Mouse (Mus musculus) spleen, adult 2 months (tissue): ENCODE measurements at regions not wholly inside any gene's neighbourhood (a gene's known extent, or its start where the extent isn't known, plus 50 kb on each side); places are given as distances from the start of the nearest gene placed in this dataset.

Experiments
- DNase-seq, 2 experiments: peaks; one replicate each; pipeline versions ENCODE4 v3.0.0 to v3.0.0-alpha.2; 2012 to 2021; ENCODE audit warnings: low spot score in 2 of 2, low read depth in 1 of 2
- H3K27ac ChIP-seq: fragments of 200-500 bp; 2 replicates; pipeline ENCODE4 v1.5.1; 2012; ENCODE audit warnings: low read length, inconsistent platforms; ENCODE audit not compliant: insufficient read depth
- H3K27me3 ChIP-seq: fragments of 200-500 bp; 2 replicates; pipeline ENCODE4 v1.6.1; 2012; ENCODE audit warnings: mild to moderate bottlenecking, moderate library complexity, low read length, inconsistent platforms; ENCODE audit not compliant: control insufficient read depth, insufficient read depth
- H3K36me3 ChIP-seq: fragments of 200-500 bp; 2 replicates; pipeline ENCODE4 v1.6.1; 2012; ENCODE audit warnings: mild to moderate bottlenecking, low read length, inconsistent platforms; ENCODE audit not compliant: control insufficient read depth, insufficient read depth
- H3K4me1 ChIP-seq: fragments of 200-500 bp; 2 replicates; pipeline ENCODE4 v1.6.1; 2011; ENCODE audit warnings: inconsistent platforms; ENCODE audit not compliant: control insufficient read depth, insufficient read depth, insufficient read length
- H3K4me3 ChIP-seq: fragments of 200-500 bp; 2 replicates; pipeline ENCODE4 v1.5.1; 2011; ENCODE audit warnings: mild to moderate bottlenecking, inconsistent platforms; ENCODE audit not compliant: insufficient read depth, insufficient read length; ENCODE audit errors: extremely low read depth
- CTCF ChIP-seq: fragments of 200-500 bp; IDR thresholded peaks from 2 replicates; pipeline ENCODE4 v1.5.1; 2011; ENCODE audit warnings: mild to moderate bottlenecking, inconsistent platforms; ENCODE audit not compliant: insufficient read depth, insufficient read length, insufficient replicate concordance; ENCODE audit errors: extremely low read depth
- POLR2A ChIP-seq: fragments of 200-500 bp; IDR thresholded peaks from 2 replicates; pipeline ENCODE4 v1.6.1; 2011; ENCODE audit warnings: low read depth, low read length, inconsistent platforms
- WGBS: fragments of 180-500 bp; shearing (Covaris S2); methylation state at CpG from one replicate; pipeline ENCODE4 v1.1.7; 2018; 5-methylcytosine and 5-hydroxymethylcytosine counted together

DNA sequence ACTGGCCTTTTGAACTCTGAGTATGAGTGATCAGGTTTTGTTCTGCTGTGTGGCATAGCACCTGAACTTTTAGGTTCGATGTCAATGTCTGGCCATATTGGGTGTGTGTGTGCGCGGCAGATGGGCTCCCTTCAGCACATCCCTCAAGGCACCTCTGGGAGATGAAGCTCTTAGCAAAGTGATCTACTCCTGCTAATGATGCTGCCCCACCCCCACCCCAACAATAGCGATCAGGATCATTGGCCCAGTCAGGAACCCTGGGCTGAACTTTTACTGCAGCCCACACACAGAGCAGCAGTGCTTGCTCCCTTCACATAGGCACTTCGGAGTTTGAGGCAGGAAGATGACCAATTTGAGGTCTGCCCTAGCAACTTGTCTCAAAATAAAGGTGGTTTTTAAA, 141.9 kb upstream of the Lrig1 start:
- DNase-seq, result no peak
- H3K36me3 ChIP-seq, result no peaks in the 10 kb centered on the region
- H3K4me3 ChIP-seq, result no peak overlapping the region
- H3K4me1 ChIP-seq, result no peaks in the 10 kb centered on the region
- WGBS, result 81% methylated on average over 5 of the region's 5 CpGs
- TF ChIP-seq CTCF (no peak), POLR2A (no peak)
- H3K27ac ChIP-seq, result no peak overlapping the region
- no peaks in the 10 kb centered on the region for H3K27me3 ChIP-seq

DNA sequence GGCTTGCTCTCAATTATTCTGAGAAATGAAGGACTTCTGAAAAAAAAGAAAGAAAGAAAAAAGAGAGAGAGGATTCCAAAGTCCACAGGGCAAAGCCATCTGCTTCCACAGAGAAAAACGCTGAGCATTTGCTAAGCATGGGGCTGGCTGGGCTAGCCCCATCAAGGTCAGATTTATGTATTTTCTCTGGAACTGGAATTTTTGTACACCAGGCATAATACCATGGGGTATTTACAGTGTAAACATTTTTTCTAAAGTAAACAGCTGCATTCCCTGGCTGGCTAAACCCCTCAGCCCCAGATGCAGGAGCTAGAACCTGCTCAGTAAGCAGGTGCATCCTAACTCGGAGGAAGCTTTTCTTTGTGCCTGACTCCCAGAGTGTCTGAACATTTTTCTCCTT, 135.8 kb upstream of the Lrig1 start:
- Histone ChIP-seq H3K36me3 (no peaks in the 10 kb centered on the region), H3K27me3 (no peaks in the 10 kb centered on the region), H3K4me1 (no peaks in the 10 kb centered on the region), H3K4me3 (no peak overlapping the region), H3K27ac (no peak overlapping the region)
- TF ChIP-seq POLR2A, result no peak
- no peak for TF ChIP-seq CTCF
- WGBS, result 77% methylated on average over 2 of the region's 2 CpGs
- no peak for DNase-seq

DNA sequence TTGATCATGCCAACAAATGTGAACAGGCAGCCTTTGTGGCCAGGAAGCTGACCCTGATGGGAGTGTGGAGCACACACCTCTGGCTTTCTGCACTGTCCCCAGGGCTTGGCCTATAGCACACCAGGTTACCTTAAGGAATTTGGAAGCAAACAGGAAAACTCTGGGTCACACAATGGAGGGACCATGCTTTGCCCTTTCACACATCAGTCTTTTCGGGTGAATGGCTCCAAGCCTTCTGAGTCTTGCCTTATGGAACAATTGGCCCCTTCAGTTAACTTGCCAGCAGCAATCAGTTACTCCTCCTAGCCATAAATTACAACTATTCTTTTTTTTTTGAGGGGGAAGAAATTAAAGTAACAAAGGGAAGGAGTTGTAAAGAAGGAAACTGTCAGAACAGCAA, 134.6 kb upstream of the Lrig1 start:
- Histone ChIP-seq H3K27me3 (no peaks in the 10 kb centered on the region), H3K4me1 (no peaks in the 10 kb centered on the region), H3K27ac (no peak overlapping the region), H3K36me3 (no peaks in the 10 kb centered on the region), H3K4me3 (no peak overlapping the region)
- DNase-seq, result no peak
- TF ChIP-seq CTCF, result no peak
- no peak for TF ChIP-seq POLR2A
- WGBS, result 85% methylated on average over 1 of the region's 1 CpGs

DNA sequence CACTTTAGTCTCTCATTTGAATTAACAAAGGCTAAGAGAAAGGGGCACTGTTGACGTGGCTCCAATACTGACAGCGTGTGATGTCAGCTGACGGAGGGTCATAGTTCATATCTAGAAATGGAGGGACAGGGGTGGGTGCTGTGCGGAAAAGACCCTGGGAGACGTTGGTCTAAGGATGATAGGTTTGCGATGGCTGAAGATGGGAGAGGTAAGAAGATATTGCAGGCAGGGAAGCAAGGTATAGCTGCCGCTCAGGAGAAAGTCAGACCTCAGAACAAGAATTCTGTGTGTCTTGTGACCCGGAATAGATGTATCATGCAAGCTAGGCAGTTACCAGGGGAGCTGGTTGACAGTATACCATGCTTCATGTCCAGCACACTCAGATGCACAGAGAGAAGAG, 130.8 kb upstream of the Lrig1 start:
- no peak overlapping the region for H3K4me3 ChIP-seq
- H3K27ac ChIP-seq, result no peak overlapping the region
- H3K27me3 ChIP-seq, result no peaks in the 10 kb centered on the region
- no peak for TF ChIP-seq POLR2A
- TF ChIP-seq CTCF, result no peak
- no peaks in the 10 kb centered on the region for H3K36me3 ChIP-seq
- no peaks in the 10 kb centered on the region for H3K4me1 ChIP-seq
- 93% methylated on average over 8 of the region's 8 CpGs for WGBS
- no peak for DNase-seq

DNA sequence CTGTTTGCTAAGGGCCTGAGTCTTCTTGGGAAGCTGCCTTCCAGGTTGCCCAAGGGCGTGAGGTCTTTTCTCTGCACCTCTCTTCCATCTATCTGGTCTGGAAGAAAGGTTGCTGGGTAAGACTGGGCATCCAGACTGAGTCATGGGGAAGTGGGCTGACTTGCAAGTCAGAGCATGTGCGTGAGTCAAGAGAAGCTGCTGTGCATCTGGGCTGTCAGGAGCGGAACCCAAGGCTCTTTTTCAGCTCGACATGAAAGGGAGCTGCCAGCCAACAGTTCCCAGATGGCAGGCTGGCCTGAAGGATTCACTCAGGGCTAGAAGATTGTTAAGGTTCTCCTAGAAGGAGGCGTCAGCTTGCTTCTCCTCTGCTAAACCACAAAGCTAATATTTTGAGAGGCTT, 129.3 kb upstream of the Lrig1 start:
- 74% methylated on average over 5 of the region's 5 CpGs for WGBS
- Histone ChIP-seq H3K27me3 (no peaks in the 10 kb centered on the region), H3K4me3 (no peak overlapping the region), H3K27ac (no peak overlapping the region), H3K4me1 (no peaks in the 10 kb centered on the region), H3K36me3 (no peaks in the 10 kb centered on the region)
- no peak for TF ChIP-seq CTCF
- no peak for TF ChIP-seq POLR2A
- DNase-seq, result no peak

DNA sequence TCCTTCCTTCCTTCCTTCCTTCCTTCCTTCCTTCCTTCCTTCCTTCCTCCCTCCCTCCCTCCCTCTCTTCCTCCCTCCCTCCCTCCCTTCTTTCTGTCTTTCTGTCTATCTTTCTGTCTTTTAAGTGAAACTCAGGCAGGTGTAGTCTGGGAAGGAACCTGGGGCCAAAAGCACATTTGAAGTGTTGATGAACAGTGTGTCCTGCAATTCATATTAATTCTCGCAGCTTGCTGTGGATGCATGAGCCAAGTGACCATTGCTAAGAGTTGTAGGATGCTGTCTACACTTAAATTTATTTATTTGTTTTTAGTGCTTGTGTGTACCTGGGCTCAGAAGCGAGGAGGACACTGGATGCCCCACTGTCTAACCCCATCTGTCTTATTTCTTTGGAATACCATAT, 126.7 kb upstream of the Lrig1 start:
- Histone ChIP-seq H3K27me3 (no peaks in the 10 kb centered on the region), H3K27ac (no peak overlapping the region), H3K4me1 (no peaks in the 10 kb centered on the region), H3K4me3 (no peak overlapping the region), H3K36me3 (no peaks in the 10 kb centered on the region)
- 76% methylated on average over 2 of the region's 2 CpGs for WGBS
- peak in 1 of 2 experiments; percentile 72 for DNase-seq
- TF ChIP-seq POLR2A (no peak), CTCF (no peak)

DNA sequence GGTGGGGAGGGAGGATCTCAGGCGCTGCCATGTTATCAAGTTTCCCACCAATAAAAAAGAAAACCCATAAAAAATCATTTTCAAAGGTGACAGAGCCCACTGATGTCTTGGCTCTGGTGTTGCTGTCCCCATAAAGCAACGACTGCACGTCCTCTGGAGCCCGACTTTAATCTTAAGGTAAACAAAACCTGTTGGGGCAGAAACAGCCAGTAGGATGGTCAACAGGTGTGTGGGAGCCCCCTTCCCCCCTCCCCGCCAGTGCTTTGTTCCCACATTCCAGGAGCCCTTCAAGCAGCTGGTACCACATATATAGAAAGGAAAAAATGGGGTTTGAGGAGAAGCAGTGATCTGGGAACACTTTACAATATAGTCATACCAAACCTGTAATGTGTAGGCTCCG, 118.3 kb upstream of the Lrig1 start:
- H3K36me3 ChIP-seq, result no peaks in the 10 kb centered on the region
- no peaks in the 10 kb centered on the region for H3K4me1 ChIP-seq
- no peak overlapping the region for H3K4me3 ChIP-seq
- WGBS, result 61% methylated on average over 6 of the region's 6 CpGs
- no peak for DNase-seq
- H3K27me3 ChIP-seq, result no peaks in the 10 kb centered on the region
- H3K27ac ChIP-seq, result no peak overlapping the region
- TF ChIP-seq CTCF (no peak), POLR2A (no peak)

DNA sequence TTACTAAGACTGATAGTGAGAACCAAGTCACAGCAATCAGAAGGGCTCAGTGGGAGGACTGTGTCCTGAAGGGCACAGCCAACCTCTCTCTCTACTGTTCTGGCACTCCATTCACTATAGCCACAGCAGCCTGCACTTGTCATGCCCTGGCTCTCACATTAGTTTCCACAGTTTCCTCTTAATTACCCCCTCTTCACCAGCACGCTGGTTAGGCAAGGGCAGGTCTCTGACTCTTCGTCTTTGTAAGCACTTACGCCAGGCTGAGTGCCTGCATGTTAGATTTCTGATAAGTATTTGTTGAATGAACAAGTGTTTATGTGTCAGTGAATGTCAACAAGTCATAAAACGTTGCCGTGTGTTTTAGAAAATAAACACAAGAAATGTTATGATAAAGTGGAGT, 116.2 kb upstream of the Lrig1 start:
- TF ChIP-seq CTCF (no peak), POLR2A (no peak)
- WGBS, result 87% methylated on average over 5 of the region's 5 CpGs

More for the DNA sequence above, 116.2 kb upstream of the Lrig1 start:
- no peaks in the 10 kb centered on the region for H3K27me3 ChIP-seq
- H3K36me3 ChIP-seq, result no peaks in the 10 kb centered on the region
- no peak overlapping the region for H3K27ac ChIP-seq
- H3K4me3 ChIP-seq, result no peak overlapping the region
- H3K4me1 ChIP-seq, result no peaks in the 10 kb centered on the region
- DNase-seq, result no peak
